Mouse (Mus musculus): Measurements from ENCODE around the gene Arhgap21.

GRCm38 (mm10) chr2:20960668-20961035 is 8.0 kb downstream of the Arhgap21 start:
- no peak for TF ChIP-seq TAL1 (IDR thresholded peaks at IDR 0.05; ENCODE audit: low read length)
- TF ChIP-seq GATA1 (IDR thresholded peaks at IDR 0.05; ENCODE audit: low read length), result peak; percentile 38; the same call in 1 of the 2 replicates

Measured in erythroblast, embryonic 14.5 days (primary cell).